Mouse (Mus musculus): ENCODE results near the gene Mrps21. TPM values are rescaled to one million over a fixed set of nuclear protein-coding genes. Genes with fewer than 3 reads are reported as not detected.
"Not testable (repeated sequence)": the region's sequence is repeated elsewhere in the genome, so short reads cannot be mapped to it uniquely, and the experiment has no call there.

Gene Mrps21
- polyA plus RNA-seq (2014; fragmentation: Nextera tagmentation; extraction: Ambion mirVana), result 288 and 315 TPM in 2 replicates

DNA sequence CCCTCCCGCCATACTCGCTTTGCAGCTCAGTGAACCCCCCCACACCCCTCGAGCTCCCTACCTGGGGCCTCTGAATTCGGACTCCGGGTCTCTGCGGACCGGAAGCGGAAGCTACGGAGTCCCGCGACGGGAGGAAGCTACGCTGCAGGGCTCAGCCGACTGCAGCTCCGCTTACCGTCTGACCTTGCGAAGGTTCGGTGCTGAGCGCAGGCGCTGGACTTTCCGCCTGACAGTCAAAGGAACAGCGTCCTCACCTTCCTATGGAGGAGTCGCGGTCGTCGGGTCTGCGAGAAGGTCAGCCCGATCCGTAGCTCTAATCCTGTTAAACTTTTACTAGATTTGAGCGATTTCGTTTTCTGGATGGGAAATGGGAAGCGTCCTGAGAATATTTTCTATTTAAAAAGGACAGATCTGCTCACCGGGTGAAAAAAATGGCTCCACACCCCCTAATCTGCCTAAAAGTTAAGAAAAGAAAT lies at the start of gene Mrps21:
TSS of gene Mrps21 (minus strand) at position 128 of the 476 bp plus-strand sequence.
- Histone ChIP-seq H3K36me3 (ENCODE audit: control insufficient read depth, insufficient read depth, low read length) (peaks cover 29% of the 10 kb centered on the region), H3K27ac (replicated peaks; ENCODE audit: low read depth, low read length) (peak within 1 kb of the TSS; percentile 76), H3K9ac (ENCODE audit: low read depth, low read length) (peak within 1 kb of the TSS; percentile 88), H3K4me3 (ENCODE audit: low read depth, low read length) (peak within 1 kb of the TSS; percentile 74), H3K9me3 (ENCODE audit: control insufficient read depth, low read length) (no peaks in the 10 kb centered on the region), H3K4me1 (ENCODE audit: control insufficient read depth, insufficient read depth, low read length) (peaks cover 5% of the 10 kb centered on the region), H3K27me3 (replicated peaks; ENCODE audit: control insufficient read depth, insufficient read depth, low read length) (no peaks in the 10 kb centered on the region), H3K4me2 (ENCODE audit: low read depth, low read length) (peak within 1 kb of the TSS; percentile 75)
- DNase-seq (ENCODE audit: low spot score) (peak; percentile 96), ATAC-seq (ENCODE audit: low read depth) (peak; percentile 97)
- under 1% methylated on average over 28 of the region's 33 CpGs for WGBS

DNA sequence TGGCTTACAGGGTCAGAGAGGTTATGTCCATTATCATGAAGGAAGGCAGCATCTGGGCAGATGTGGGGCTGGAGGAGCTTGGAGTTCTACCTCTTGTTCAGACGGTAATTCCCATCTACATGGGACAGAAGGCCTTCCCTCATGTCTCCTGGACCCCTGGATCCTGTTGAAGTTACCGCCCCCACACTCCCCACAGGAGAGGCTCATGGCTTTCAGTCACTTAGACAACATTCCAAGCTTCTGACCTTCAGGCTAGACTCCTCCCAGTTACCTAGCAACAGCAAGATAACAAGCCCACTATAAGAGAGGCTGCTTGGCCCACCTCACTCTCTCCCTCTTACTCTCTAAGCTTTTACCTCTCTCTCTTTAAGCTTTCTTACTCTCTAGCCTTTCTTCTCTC lies 49.2 kb upstream of the Mrps21 start:
- H3K4me1 ChIP-seq (ENCODE audit: control insufficient read depth, insufficient read depth, low read length); H3K9me3 ChIP-seq (ENCODE audit: control insufficient read depth, low read length); H3K27ac ChIP-seq (replicated peaks; ENCODE audit: low read depth, low read length); ATAC-seq (ENCODE audit: low read depth); DNase-seq (ENCODE audit: low spot score); H3K4me2 ChIP-seq (ENCODE audit: low read depth, low read length); H3K4me3 ChIP-seq (ENCODE audit: low read depth, low read length); H3K27me3 ChIP-seq (replicated peaks; ENCODE audit: control insufficient read depth, insufficient read depth, low read length); H3K36me3 ChIP-seq (ENCODE audit: control insufficient read depth, insufficient read depth, low read length); H3K9ac ChIP-seq (ENCODE audit: low read depth, low read length): not testable (repeated sequence)
- 60% methylated on average over 2 of the region's 2 CpGs for WGBS

DNA sequence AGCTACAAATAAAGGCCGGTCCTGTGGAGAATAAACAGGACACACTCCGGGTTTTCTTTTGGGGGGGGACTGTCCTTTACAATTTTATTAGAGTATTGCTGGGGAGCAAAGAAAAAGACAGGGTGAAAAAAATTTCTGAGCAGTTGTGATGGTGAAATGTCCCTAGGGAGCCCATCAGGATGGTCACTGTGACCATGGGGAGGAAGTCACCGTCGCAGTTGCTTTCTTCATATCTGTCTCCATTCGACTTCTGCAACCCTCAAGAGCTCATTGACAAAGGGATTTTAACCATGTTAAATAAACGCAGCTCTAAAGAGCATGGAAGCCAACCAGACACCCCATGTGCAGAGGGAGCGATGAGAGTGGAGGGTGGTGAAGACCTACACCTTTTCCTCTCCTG lies 45.4 kb upstream of the Mrps21 start:
- no peaks in the 10 kb centered on the region for H3K9me3 ChIP-seq (ENCODE audit: control insufficient read depth, low read length)
- no peaks in the 10 kb centered on the region for H3K36me3 ChIP-seq (ENCODE audit: control insufficient read depth, insufficient read depth, low read length)
- H3K4me1 ChIP-seq (ENCODE audit: control insufficient read depth, insufficient read depth, low read length), result no peaks in the 10 kb centered on the region
- no peak overlapping the region for H3K27ac ChIP-seq (replicated peaks; ENCODE audit: low read depth, low read length)
- no peak for ATAC-seq (ENCODE audit: low read depth)
- no peak overlapping the region for H3K4me3 ChIP-seq (ENCODE audit: low read depth, low read length)
- no peak for DNase-seq (ENCODE audit: low spot score)
- no peak overlapping the region for H3K9ac ChIP-seq (ENCODE audit: low read depth, low read length)
- H3K27me3 ChIP-seq (replicated peaks; ENCODE audit: control insufficient read depth, insufficient read depth, low read length), result no peaks in the 10 kb centered on the region
- WGBS, result 73% methylated on average over 7 of the region's 7 CpGs
- no peak overlapping the region for H3K4me2 ChIP-seq (ENCODE audit: low read depth, low read length)

DNA sequence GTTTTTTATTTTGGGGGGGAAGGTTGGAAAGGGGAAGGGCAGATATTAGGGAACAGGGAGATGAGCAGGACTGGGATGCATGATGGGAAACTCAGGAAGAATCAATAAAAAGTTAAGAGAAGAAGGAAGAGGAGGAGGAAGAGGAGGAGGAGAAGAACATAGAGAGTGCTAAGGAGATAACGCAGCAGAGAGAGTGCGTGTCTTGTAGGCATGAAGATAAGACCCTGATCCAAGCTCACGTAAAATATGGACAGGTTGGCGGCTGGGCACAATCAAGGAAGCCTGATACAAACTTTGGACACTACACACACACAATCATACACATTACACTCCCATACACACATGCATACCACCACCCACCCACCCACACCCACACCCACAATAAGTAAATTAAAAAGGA lies 43.4 kb upstream of the Mrps21 start:
- no peaks in the 10 kb centered on the region for H3K4me1 ChIP-seq (ENCODE audit: control insufficient read depth, insufficient read depth, low read length)
- no peaks in the 10 kb centered on the region for H3K36me3 ChIP-seq (ENCODE audit: control insufficient read depth, insufficient read depth, low read length)
- no peaks in the 10 kb centered on the region for H3K27me3 ChIP-seq (replicated peaks; ENCODE audit: control insufficient read depth, insufficient read depth, low read length)
- H3K4me3 ChIP-seq (ENCODE audit: low read depth, low read length), result no peak overlapping the region
- H3K9ac ChIP-seq (ENCODE audit: low read depth, low read length), result no peak overlapping the region
- 82% methylated on average over 4 of the region's 4 CpGs for WGBS
- no peak overlapping the region for H3K27ac ChIP-seq (replicated peaks; ENCODE audit: low read depth, low read length)
- H3K9me3 ChIP-seq (ENCODE audit: control insufficient read depth, low read length), result no peaks in the 10 kb centered on the region
- DNase-seq (ENCODE audit: low spot score) (no peak), ATAC-seq (ENCODE audit: low read depth) (no peak)
- no peak overlapping the region for H3K4me2 ChIP-seq (ENCODE audit: low read depth, low read length)

DNA sequence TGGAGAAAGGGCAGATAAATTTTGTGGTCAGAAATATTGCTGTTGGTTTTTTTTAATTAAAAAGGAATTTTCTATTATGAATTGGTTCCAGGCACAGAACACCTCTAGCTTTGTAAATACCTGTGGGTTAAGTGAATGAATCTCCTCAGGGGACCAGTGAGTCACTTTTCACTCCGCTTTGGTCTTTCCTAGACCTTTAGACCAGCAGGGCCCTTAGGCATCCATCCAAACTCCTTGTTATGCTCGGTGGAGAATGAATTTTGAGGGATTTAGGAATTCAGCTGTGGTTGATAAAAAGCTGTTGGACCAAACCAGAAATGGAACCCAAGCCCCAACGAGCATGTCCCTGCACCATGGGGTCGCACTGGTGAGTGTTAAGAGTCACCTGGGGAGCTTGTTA lies 36.3 kb upstream of the Mrps21 start:
- DNase-seq (ENCODE audit: low spot score), result no peak
- 34% methylated on average over 4 of the region's 4 CpGs for WGBS
- ATAC-seq (ENCODE audit: low read depth), result no peak
- no peaks in the 10 kb centered on the region for H3K27me3 ChIP-seq (replicated peaks; ENCODE audit: control insufficient read depth, insufficient read depth, low read length)
- H3K9ac ChIP-seq (ENCODE audit: low read depth, low read length), result no peak overlapping the region
- H3K9me3 ChIP-seq (ENCODE audit: control insufficient read depth, low read length), result no peaks in the 10 kb centered on the region
- no peak overlapping the region for H3K27ac ChIP-seq (replicated peaks; ENCODE audit: low read depth, low read length)
- H3K36me3 ChIP-seq (ENCODE audit: control insufficient read depth, insufficient read depth, low read length), result no peaks in the 10 kb centered on the region
- H3K4me3 ChIP-seq (ENCODE audit: low read depth, low read length), result no peak overlapping the region
- no peak overlapping the region for H3K4me2 ChIP-seq (ENCODE audit: low read depth, low read length)
- H3K4me1 ChIP-seq (ENCODE audit: control insufficient read depth, insufficient read depth, low read length), result peaks cover 28% of the 10 kb centered on the region

DNA sequence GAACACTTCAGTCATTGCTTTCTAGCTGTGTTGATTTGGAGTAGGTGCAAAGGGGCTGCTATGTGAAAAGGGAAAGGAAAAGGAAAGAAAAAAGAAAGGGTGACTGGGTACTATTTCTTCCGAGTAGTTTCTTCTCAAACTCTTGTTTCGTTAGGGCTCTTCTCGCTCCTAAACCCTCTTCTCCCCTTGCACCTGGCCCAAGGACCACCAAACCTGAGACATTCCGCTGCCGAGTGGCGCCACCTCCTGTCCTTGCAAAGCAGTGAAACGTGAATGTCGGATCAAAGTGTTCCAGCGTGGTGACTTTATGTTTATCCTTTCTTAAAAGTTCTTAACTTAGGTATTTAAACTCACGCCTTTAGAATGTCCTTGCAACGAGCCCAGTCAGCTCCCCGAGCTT lies 35.5 kb upstream of the Mrps21 start:
- Histone ChIP-seq H3K27me3 (replicated peaks; ENCODE audit: control insufficient read depth, insufficient read depth, low read length) (no peaks in the 10 kb centered on the region), H3K9ac (ENCODE audit: low read depth, low read length) (0 out of 2 replicates have a peak overlapping the region, but pooled peaks have one; percentile 37), H3K9me3 (ENCODE audit: control insufficient read depth, low read length) (no peaks in the 10 kb centered on the region), H3K36me3 (ENCODE audit: control insufficient read depth, insufficient read depth, low read length) (no peaks in the 10 kb centered on the region), H3K4me2 (ENCODE audit: low read depth, low read length) (peak overlapping the region; percentile 65), H3K4me1 (ENCODE audit: control insufficient read depth, insufficient read depth, low read length) (peaks cover 28% of the 10 kb centered on the region), H3K27ac (replicated peaks; ENCODE audit: low read depth, low read length) (no peak overlapping the region), H3K4me3 (ENCODE audit: low read depth, low read length) (peak overlapping the region; percentile 22)
- WGBS, result under 1% methylated on average over 12 of the region's 12 CpGs
- DNase-seq (ENCODE audit: low spot score) (peak; percentile 48), ATAC-seq (ENCODE audit: low read depth) (no peak)

DNA sequence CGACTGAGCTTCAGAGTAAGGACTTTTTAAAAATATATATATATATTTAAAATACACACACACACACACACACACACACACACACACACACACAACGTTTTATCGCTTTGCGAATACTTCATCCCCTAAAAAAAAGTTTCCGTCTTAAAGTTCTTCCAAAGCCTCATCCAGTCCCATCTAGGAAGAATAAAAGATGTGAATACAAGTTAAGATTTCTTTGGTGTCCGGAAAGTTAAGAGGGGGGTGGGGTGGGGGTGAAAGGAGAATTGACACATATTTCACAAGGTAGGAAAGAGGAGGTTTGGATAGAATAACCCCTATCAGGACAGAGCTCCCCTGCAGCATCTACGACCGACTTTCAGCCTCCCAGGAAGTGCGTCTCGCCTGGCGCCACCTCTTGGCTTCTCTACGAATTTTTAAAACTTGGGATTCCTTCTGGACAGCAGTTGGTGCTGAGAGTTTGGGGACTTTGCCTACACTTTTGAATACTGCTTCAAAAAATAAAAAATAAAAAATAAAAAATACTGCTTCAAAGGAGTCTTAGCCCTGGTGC lies 34.7 kb upstream of the Mrps21 start:
- Histone ChIP-seq H3K4me2 (ENCODE audit: low read depth, low read length) (peak overlapping the region; percentile 65), H3K9me3 (ENCODE audit: control insufficient read depth, low read length) (no peaks in the 10 kb centered on the region), H3K27me3 (replicated peaks; ENCODE audit: control insufficient read depth, insufficient read depth, low read length) (no peaks in the 10 kb centered on the region), H3K4me3 (ENCODE audit: low read depth, low read length) (peak overlapping the region; percentile 37), H3K27ac (replicated peaks; ENCODE audit: low read depth, low read length) (no peak overlapping the region), H3K36me3 (ENCODE audit: control insufficient read depth, insufficient read depth, low read length) (no peaks in the 10 kb centered on the region), H3K9ac (ENCODE audit: low read depth, low read length) (0 out of 2 replicates have a peak overlapping the region, but pooled peaks have one; percentile 38), H3K4me1 (ENCODE audit: control insufficient read depth, insufficient read depth, low read length) (peaks cover 28% of the 10 kb centered on the region)
- peak; percentile 77 for DNase-seq (ENCODE audit: low spot score)
- WGBS, result 0% methylated on average over 12 of the region's 12 CpGs
- 0 out of 2 replicates have a peak, but pooled peaks have one; percentile 26 for ATAC-seq (ENCODE audit: low read depth)

DNA sequence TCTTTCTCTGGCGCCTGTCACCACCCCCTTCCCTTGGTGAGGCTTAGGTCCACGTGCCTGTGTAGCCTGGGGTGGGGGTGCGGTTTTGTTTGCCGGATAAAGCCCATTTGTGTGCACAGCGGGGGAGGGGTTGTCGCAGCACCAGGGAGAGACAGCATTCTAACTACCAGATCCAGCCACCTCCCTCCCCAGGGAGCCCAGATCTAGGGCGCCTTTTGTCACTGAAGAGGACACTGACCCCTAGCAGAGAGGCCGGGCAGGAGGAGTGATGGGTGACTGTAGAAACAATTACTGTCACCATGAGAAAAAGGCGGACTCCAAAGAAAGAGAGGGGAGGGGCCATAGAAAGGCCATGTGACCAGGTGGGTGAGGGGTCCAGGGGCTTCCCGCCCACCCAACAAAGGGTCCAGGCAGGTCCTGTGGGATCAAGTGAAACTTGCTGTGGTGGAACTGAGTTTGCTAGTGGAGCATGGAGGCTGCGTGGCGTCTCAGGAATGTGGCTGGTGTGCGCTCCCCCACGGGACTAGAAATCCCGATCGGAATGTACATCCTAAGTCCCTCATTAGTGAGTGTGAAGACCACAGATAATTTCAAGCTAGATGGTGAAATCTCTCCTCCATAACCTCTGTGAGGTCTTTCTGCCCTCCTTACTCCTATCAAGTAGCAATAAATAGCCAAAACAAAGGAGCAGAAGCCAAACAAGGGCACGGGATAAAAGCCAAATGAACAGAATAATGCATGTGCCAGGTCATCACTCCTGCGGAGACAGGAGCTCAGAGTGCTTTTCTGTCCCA lies 34.0 kb upstream of the Mrps21 start:
- under 1% methylated on average over 17 of the region's 18 CpGs for WGBS
- Histone ChIP-seq H3K36me3 (ENCODE audit: control insufficient read depth, insufficient read depth, low read length) (no peaks in the 10 kb centered on the region), H3K4me1 (ENCODE audit: control insufficient read depth, insufficient read depth, low read length) (peaks cover 28% of the 10 kb centered on the region), H3K27me3 (replicated peaks; ENCODE audit: control insufficient read depth, insufficient read depth, low read length) (no peaks in the 10 kb centered on the region), H3K9ac (ENCODE audit: low read depth, low read length) (peak overlapping the region; percentile 38), H3K4me3 (ENCODE audit: low read depth, low read length) (peak overlapping the region; percentile 37), H3K27ac (replicated peaks; ENCODE audit: low read depth, low read length) (no peak overlapping the region), H3K9me3 (ENCODE audit: control insufficient read depth, low read length) (no peaks in the 10 kb centered on the region), H3K4me2 (ENCODE audit: low read depth, low read length) (peak overlapping the region; percentile 65)
- DNase-seq (ENCODE audit: low spot score) (peak; percentile 64), ATAC-seq (ENCODE audit: low read depth) (peak; percentile 27; the same call in 1 of the 2 replicates)

Data from embryonic facial prominence, embryonic 14.5 days (tissue).